Mouse (Mus musculus) testis, adult 2 months (tissue): ENCODE measurements around the gene Rab7b. TPM values are rescaled to one million over a fixed set of nuclear protein-coding genes. Genes with fewer than 3 reads are reported as not detected.

Experiments
- H3K27ac ChIP-seq: fragments of 200-500 bp; 2 replicates; pipeline ENCODE4 v1.5.1; 2012; ENCODE audit warnings: low read depth, low read length; ENCODE audit not compliant: control insufficient read depth, insufficient read depth
- H3K27me3 ChIP-seq: fragments of 200-500 bp; 2 replicates; pipeline ENCODE4 v1.6.1; 2012; ENCODE audit warnings: mild to moderate bottlenecking, low read length, moderate library complexity; ENCODE audit not compliant: control insufficient read depth, insufficient read depth
- H3K36me3 ChIP-seq: fragments of 200-500 bp; 2 replicates; pipeline ENCODE4 v1.6.1; 2012; ENCODE audit warnings: mild to moderate bottlenecking, low read length; ENCODE audit not compliant: control insufficient read depth, insufficient read depth
- H3K4me1 ChIP-seq: fragments of 200-500 bp; 2 replicates; pipeline ENCODE4 v1.6.1; 2012; ENCODE audit warnings: low read length; ENCODE audit not compliant: control insufficient read depth, insufficient read depth
- H3K4me3 ChIP-seq: fragments of 200-500 bp; 2 replicates; pipeline ENCODE4 v1.5.1; 2012; ENCODE audit warnings: low read depth, mild to moderate bottlenecking, low read length, moderate library complexity, mixed read lengths; ENCODE audit not compliant: control insufficient read depth
- CTCF ChIP-seq: fragments of 200-500 bp; IDR thresholded peaks from 2 replicates; pipeline ENCODE4 v1.5.1; 2012; ENCODE audit warnings: low read depth, mild to moderate bottlenecking, inconsistent platforms, low read length, moderate library complexity; ENCODE audit not compliant: control insufficient read depth, insufficient read depth, insufficient replicate concordance
- POLR2A ChIP-seq: fragments of 200-500 bp; IDR thresholded peaks from 2 replicates; pipeline ENCODE4 v1.6.1; 2012; ENCODE audit warnings: low read depth, mild to moderate bottlenecking, inconsistent platforms, low read length, moderate library complexity; ENCODE audit not compliant: control insufficient read depth
- polyA plus RNA-seq: library from polyadenylated mRNA; depleted of rRNA; stranded (reverse); fragments of >200 nt; gene quantifications from 2 replicates; pipeline ENCODE4 v1.2.3, GENCODE M21; 2012

Gene Rab7b
- polyA plus RNA-seq, 1 experiment: 0.89 TPM

DNA sequence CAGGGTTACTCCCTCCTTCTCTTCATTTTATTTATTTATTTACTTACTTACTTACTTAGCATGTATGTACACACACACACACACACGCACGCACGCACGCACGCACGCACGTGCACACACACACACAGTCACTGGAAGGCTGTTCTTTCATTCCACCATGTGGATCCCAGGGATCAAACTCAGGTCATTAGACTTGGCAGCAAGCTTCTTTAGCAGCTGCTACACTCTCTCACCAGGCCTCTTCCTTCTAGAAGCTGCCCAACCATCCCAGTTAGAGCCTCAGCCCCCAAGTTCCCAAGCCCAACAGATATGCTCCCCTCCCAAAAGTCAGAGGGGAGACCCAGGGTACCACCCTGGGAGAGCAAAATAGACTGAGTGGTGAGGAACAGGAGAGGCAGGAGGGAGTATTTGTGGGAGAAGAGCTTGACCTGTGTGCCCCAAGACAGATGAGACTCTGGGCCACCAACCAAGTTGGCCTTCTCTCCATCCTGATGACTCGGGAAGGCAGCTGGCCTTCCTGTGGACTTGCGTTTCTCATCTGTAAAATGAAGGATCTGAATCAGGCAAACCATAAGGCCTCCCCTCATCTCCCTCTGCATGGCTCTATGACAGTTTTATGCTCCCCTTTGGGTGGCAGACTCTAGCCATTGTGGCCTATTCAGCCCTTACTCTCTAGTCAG lies 51.1 kb downstream of the Rab7b start:
- Histone ChIP-seq H3K4me1 (no peaks in the 10 kb centered on the region), H3K27me3 (no peaks in the 10 kb centered on the region), H3K4me3 (no peak overlapping the region), H3K36me3 (no peaks in the 10 kb centered on the region), H3K27ac (no peak overlapping the region)
- no peak for TF ChIP-seq CTCF
- no peak for TF ChIP-seq POLR2A

DNA sequence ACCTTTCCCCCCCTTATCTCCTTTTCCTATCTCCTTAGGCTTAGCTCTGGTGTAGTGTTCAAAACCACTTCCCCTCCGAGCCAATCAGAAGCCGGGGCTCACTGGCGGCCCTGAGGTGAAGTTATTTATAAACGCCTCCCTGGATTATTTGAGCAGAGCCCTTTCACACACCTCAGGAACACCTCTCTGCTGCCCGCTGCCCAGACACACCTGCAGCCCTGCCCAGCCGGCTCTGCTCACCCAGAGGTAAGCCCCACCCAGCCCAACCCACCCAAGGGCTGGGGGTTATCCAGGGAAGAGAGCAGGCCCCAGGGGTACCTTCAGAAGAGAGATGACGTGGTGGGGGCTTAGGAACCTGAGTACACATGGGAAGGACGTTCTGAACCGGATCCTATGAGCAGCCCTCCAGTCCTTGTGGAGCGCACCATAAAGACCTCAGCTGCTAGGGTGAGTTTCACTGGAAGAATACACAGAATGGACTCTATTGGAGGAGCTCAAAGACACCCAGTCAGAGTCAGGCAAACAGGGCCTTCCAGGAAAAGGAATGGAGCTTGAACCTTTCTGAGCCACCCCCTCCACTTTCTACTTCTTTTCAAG lies 55.5 kb downstream of the Rab7b start, which contains the start of gene Slc26a9:
Gene Slc26a9 (plus strand): TSS at position 155 of the 597 bp plus-strand sequence.
- H3K36me3 ChIP-seq: no peaks in the 10 kb centered on the region
- no peak within 1 kb of the TSS for H3K4me3 ChIP-seq
- H3K27ac ChIP-seq: no peak within 1 kb of the TSS
- no peak for TF ChIP-seq POLR2A
- TF ChIP-seq CTCF: no peak
- no peaks in the 10 kb centered on the region for H3K27me3 ChIP-seq
- no peaks in the 10 kb centered on the region for H3K4me1 ChIP-seq

DNA sequence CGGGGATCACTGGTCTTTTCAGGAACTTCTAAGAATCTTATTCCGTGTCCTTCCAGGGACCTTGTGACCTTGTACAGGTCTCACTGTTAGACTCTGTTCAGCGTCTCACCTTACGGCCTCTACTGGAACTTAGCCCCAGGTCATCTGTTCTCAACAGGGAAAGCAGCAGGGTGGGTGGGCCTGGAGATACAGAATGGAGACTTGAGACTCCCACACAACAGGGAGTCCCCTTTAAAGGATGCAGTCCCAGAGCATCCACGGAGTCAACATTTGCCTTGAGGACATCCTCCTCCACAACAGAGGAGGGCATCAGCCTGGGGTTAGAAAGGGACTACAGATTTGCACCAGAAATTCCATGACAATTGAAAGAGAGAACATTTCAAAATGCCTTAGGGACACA lies 56.9 kb downstream of the Rab7b start:
- no peaks in the 10 kb centered on the region for H3K36me3 ChIP-seq

DNA sequence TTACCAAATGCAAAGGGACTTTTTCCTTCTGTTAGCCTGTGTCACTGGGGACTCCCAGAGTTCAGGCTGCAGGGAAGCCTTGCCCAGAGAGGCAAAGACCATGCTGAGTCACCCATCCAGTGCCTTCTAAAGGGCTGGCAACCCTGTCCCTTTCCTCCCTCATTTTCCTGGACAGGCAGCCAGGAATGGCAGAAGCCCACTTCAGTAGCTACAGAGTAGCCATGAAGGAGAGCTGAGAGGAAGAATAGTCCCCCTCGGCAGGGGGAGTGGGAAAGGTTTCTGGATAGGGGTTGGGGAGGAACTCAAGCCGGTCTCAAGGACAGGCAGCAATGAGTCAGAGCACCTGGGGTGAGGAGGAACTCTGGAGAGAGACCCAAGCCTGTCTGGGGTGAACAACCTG lies 59.3 kb downstream of the Rab7b start:
- TF ChIP-seq POLR2A (no peak), CTCF (no peak)
- Histone ChIP-seq H3K4me1 (no peaks in the 10 kb centered on the region), H3K27ac (no peak overlapping the region), H3K36me3 (no peaks in the 10 kb centered on the region), H3K27me3 (no peaks in the 10 kb centered on the region), H3K4me3 (no peak overlapping the region)

More for the DNA sequence above, 56.9 kb downstream of the Rab7b start:
- H3K4me1 ChIP-seq: no peaks in the 10 kb centered on the region
- no peak overlapping the region for H3K27ac ChIP-seq
- H3K4me3 ChIP-seq: no peak overlapping the region
- no peaks in the 10 kb centered on the region for H3K27me3 ChIP-seq
- TF ChIP-seq POLR2A (no peak), CTCF (no peak)

DNA sequence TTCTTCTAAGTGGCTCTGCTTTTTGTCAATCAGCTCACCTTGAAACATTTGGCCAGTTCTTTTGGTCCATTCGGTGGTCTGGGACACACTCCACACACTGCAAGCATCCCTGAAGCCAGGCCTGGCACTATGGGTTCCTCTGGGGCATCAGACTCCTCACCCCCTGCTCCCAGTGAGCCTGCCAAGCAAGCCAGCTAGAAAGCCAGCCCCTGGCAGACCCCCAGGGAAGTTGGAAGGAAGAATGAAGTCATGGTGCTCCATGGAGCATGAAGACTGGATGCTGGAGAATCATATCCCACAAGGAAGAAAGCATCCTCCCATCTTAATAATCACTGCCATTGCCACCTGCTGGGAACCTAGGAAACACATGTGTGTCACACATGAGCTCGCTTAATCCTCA lies 60.1 kb downstream of the Rab7b start:
- Histone ChIP-seq H3K27ac (no peak overlapping the region), H3K4me3 (no peak overlapping the region), H3K27me3 (no peaks in the 10 kb centered on the region), H3K4me1 (no peaks in the 10 kb centered on the region), H3K36me3 (no peaks in the 10 kb centered on the region)
- TF ChIP-seq CTCF (no peak), POLR2A (no peak)

DNA sequence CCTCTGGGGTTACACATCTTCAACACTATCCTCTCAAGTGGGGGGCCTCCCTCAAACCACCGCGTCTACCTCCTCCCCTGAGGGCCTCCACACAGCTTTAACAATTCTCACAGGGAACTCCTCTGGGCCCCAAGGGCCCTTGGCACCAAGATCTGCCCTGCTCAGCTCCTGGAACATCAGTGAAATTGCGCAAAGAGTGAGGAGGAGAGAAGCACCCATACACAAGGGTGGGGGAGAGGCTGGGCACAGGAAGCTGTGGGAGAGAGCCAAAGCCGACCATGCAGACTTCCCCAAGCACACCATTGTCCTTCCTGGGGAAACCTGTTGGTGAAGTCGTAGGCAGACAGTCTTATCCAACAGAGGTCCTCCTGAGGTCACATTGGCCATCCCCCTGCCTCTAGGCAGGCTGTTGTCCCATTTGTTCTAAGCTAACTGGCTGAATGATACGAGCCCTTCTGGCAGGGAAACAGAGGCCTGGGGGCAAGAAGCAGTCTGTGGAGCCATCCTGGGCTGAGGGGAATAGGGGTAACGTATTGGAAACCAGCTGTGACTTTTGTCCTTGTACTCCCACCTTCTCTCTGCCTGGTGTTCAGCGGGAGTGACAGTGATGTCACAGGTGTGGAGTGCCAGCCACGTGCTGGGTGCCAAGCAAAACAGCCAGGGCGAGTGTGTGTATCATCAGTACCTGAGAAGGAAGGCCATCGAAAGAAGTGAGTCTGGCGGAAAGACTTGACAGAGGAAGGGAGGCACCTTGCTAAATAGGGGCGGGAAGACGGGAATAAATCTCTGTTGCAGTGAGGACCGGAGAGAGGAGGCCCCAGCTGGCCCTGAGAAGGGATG lies 61.4 kb downstream of the Rab7b start:
- no peaks in the 10 kb centered on the region for H3K36me3 ChIP-seq
- H3K4me3 ChIP-seq: no peak overlapping the region
- H3K4me1 ChIP-seq: no peaks in the 10 kb centered on the region
- no peak overlapping the region for H3K27ac ChIP-seq
- TF ChIP-seq CTCF (no peak), POLR2A (no peak)
- no peaks in the 10 kb centered on the region for H3K27me3 ChIP-seq
